Mouse (Mus musculus) erythroblast, adult 5-6 weeks (primary cell): Measurements from ENCODE around the gene Hs2st1. TPM values are rescaled to one million over a fixed set of nuclear protein-coding genes. Genes with fewer than 3 reads are reported as not detected.
A peak's percentile ranks its signal among the peaks of the same experiment; 100 is the strongest.

Source experiments
- ATAC-seq: replicated peaks from 2 replicates; pipeline ENCODE4 v1.8.0; 2016; ENCODE audit warnings: moderate number of reproducible peaks, mild to moderate bottlenecking, moderate TSS enrichment, inconsistent platforms; ENCODE audit not compliant: poor library complexity, low FRiP score, severe bottlenecking
- total RNA-seq, 2 experiments: library from RNA; stranded (forward) in 1 of 2; stranded (reverse) in 1 of 2; fragments of 150-400 nt in 1 of 2; fragments of 200-764, 138-1000 nt in 1 of 2; gene quantifications; 2 replicates each; pipeline versions ENCODE4 v1.2.3 to v1.2.4; 2015 to 2017; ENCODE audit warnings: low replicate concordance in 2 of 2

Hs2st1 gene
- total RNA-seq, 2 experiments from 2014 or later, result 0.85 to 3.5 TPM

GRCm38 (mm10) chr3:144589189-144589890, 19.4 kb upstream of the Hs2st1 start:
- ATAC-seq, result no peak

- no peak for ATAC-seq
Measured at GRCm38 (mm10) chr3:144586731-144587130, 16.8 kb upstream of the Hs2st1 start.

GRCm38 (mm10) chr3:144584789-144585553, 15.0 kb upstream of the Hs2st1 start:
- ATAC-seq, result no peak

- no peak for ATAC-seq
Measured at GRCm38 (mm10) chr3:144583789-144584188, 13.8 kb upstream of the Hs2st1 start.

GRCm38 (mm10) chr3:144582306-144582705, 12.3 kb upstream of the Hs2st1 start:
- no peak for ATAC-seq

- no peak for ATAC-seq
Measured at GRCm38 (mm10) chr3:144581842-144582241, 11.9 kb upstream of the Hs2st1 start.

- no peak for ATAC-seq
Measured at GRCm38 (mm10) chr3:144580281-144580680, 10.3 kb upstream of the Hs2st1 start.

GRCm38 (mm10) chr3:144579796-144580195, 9.8 kb upstream of the Hs2st1 start:
- no peak for ATAC-seq

GRCm38 (mm10) chr3:144578921-144579320, 8.9 kb upstream of the Hs2st1 start:
- ATAC-seq, result no peak

GRCm38 (mm10) chr3:144577366-144578340, 7.7 kb upstream of the Hs2st1 start:
- no peak for ATAC-seq

GRCm38 (mm10) chr3:144574256-144574655, 4.3 kb upstream of the Hs2st1 start:
- no peak for ATAC-seq

GRCm38 (mm10) chr3:144570816-144571487, 971 bp upstream of the Hs2st1 start:
- ATAC-seq, result no peak

GRCm38 (mm10) chr3:144569401-144569971, 495 bp downstream of the Hs2st1 start:
- ATAC-seq, result no peak; the same call in 1 of the 2 replicates

- no peak for ATAC-seq
Measured at GRCm38 (mm10) chr3:144568861-144569361, 1.1 kb downstream of the Hs2st1 start.

- no peak for ATAC-seq
Measured at GRCm38 (mm10) chr3:144565212-144565611, 4.8 kb downstream of the Hs2st1 start.

GRCm38 (mm10) chr3:144563916-144564315, 6.1 kb downstream of the Hs2st1 start:
- no peak for ATAC-seq

- ATAC-seq, result peak; percentile 45
Measured at GRCm38 (mm10) chr3:144561511-144562250, 8.3 kb downstream of the Hs2st1 start.

GRCm38 (mm10) chr3:144558274-144558673, 11.7 kb downstream of the Hs2st1 start:
- no peak for ATAC-seq
